Mouse (Mus musculus) adrenal gland (tissue): ENCODE results near the gene Lrrc26.

ENCODE experiments used
- intact Hi-C: fragments of 180-260 bp; cut with DNase I; formaldehyde crosslinking; loops from one replicate; pipeline ENCODE4 v1.15.1; 2025

The Lrrc26 gene

DNA sequence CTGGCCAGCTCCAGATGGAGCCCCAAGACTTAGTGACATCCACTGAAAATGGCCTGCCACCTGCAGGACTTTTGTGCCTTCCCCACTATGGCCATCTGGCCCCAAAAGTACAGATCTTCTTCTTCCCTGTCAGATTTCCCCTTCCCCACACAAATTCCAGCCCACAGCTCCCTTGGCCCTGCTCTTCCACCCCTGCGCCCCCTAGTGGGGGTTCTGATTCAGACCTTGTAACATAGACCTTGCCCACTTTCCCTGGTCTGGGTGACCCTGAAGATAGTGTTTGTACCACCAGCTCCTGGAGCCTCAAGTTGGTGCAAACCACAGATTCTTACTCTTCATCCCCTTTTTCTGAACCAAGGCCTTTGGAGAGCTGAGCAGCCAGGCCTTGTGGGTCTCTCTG lies 3.1 kb downstream of the Lrrc26 start:
- intact Hi-C loops, result loop anchor here (5.0 kb wide), 1 partner anchor 34 kb away; no protein-coding TSS in a partner anchor

GRCm38 (mm10) chr2:25293706-25294105 lies 4.0 kb downstream of the Lrrc26 start:
- intact Hi-C loops, result loop anchor here (5.0 kb wide), 1 partner anchor 34 kb away; no protein-coding TSS in a partner anchor

- intact Hi-C loops, result no loop called here
These were observed 7.4 kb downstream of the Lrrc26 start for GRCm38 (mm10) chr2:25297093-25297492.

DNA sequence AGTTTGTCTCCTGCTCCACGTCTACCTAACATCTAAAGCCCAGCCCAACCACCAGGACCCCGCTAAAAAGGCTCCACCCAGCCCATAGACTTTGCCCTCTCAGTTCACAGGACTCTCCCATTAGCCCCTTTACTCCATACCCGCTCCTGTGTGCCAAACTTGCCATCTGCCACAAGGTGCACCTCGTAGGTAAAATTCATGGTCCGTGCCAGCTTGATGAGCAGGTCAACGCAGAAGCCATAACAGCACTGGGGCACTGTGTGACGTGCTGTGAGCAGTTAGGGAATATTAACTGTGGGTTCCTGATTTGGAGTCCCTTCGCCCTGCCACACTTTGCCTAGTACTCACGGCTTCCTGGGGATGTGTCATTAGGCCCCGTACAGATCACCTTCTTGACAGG lies 8.3 kb downstream of the Lrrc26 start:
- intact Hi-C loops, result no loop called here

DNA sequence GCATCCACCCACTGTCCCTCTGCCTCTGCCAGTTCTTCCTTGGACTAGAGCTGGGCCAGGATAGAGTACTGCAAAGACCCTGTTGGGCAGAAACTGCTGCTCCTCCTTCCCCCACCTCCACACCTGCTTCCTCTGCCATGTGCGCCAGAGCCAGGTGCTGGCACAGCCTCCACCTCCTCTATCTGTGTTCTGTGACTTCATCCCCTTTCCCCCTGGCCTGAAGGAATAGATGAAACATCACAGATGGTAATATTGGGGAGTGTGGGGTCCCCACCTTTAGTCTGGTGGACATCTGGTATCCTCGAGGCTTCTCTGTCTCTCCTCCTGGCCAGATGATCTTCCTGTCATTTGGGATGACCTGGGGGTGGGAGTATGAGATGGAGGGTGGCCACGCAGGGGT lies 13.7 kb downstream of the Lrrc26 start:
- intact Hi-C loops, result no loop called here

- intact Hi-C loops, result no loop called here
These were observed 14.4 kb downstream of the Lrrc26 start for GRCm38 (mm10) chr2:25303931-25304656.

DNA sequence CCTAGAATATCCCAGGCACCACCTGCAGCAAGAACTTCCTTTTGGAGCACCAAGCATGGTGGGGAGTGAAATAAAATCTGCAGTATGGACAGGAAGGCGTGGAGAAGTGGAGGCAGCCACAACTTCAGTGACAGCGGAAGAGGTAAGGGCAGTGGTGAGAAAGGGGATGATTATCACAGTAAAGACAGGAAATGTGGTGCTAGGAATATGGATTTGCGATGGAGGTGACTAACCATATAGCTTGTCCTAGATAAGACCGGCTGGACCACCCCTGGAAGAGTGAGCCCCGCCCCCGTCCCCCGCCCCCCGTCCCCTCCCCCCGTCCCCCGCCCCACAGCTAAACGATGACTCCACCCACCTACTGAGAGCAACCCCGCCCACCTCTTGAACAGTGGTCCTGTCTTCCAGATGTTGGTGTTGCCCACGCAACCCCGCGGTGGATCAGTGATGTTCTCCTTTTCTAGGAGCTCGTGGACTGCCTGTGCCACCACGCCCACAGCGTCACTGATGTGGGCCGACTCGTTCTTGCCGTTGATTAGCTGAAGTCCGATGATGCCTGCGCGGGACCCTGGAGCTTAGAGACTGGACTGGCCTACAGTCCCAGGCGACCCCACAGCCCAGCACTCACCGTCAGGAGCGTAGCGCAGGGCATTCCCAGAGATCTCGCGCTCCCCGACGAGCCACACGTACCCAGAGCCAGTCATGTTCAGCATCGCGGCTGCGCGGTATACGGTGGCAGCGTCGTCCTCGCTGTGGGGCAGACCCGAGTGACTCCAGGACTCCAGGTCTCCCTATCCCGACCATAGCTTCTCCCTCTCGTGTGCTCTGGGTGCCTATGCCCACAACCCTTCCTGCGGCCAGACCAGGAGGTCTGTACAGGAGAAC lies 15.2 kb downstream of the Lrrc26 start:
- intact Hi-C loops, result no loop called here

DNA sequence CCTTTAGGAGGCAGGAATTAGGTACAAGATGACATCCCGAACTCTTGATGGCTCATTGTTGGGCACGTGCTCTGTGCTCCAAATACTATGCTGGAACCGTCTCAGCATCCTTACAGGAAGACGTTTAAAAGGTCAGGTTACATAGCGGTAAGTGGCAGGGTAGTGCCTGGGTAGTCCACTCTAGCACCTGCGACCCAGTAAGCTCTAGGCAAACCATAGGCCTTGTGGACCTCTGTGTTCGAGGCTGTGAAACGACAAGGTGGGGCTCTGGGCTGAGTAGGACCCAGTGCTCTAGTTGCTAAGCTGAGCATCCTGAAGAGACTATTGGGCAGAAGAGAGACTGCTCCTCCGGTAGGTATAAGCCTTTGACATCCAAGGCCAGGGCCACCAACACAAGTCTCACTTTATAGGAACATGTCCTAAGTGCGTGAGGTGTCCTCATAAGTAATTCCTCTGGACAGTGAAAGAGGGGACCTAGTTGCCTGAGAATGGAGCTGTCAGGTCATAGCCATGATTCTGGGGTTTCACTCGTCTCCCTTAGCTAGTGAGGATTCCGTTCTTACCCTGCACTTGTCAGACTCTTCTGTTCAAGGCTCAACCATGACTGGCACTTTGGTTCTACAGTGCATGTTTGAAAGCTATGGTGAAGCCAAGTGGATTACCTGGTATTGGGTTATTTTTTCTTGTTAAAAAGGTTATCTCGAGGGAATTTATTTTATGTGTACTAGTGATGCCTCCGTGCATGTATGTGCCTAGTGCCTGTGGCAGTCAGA lies 16.1 kb downstream of the Lrrc26 start:
- intact Hi-C loops, result no loop called here

- intact Hi-C loops, result loop anchor here (10.0 kb wide), 1 partner anchor 215 kb away; the partner anchor contains the start of gene Noxa1
These were observed 20.5 kb downstream of the Lrrc26 start for GRCm38 (mm10) chr2:25310180-25310579.

GRCm38 (mm10) chr2:25310969-25311368 lies 21.3 kb downstream of the Lrrc26 start:
- intact Hi-C loops, result loop anchor here (10.0 kb wide), 1 partner anchor 216 kb away; the partner anchor contains the start of gene Noxa1

GRCm38 (mm10) chr2:25311491-25311891 lies 21.8 kb downstream of the Lrrc26 start:
- intact Hi-C loops, result loop anchor here (10.0 kb wide), 1 partner anchor 217 kb away; the partner anchor contains the start of gene Noxa1

GRCm38 (mm10) chr2:25318119-25318966 lies 28.6 kb downstream of the Lrrc26 start:
- intact Hi-C loops, result loop anchor here (10.0 kb wide), 1 partner anchor 224 kb away; the partner anchor contains the start of gene Noxa1

DNA sequence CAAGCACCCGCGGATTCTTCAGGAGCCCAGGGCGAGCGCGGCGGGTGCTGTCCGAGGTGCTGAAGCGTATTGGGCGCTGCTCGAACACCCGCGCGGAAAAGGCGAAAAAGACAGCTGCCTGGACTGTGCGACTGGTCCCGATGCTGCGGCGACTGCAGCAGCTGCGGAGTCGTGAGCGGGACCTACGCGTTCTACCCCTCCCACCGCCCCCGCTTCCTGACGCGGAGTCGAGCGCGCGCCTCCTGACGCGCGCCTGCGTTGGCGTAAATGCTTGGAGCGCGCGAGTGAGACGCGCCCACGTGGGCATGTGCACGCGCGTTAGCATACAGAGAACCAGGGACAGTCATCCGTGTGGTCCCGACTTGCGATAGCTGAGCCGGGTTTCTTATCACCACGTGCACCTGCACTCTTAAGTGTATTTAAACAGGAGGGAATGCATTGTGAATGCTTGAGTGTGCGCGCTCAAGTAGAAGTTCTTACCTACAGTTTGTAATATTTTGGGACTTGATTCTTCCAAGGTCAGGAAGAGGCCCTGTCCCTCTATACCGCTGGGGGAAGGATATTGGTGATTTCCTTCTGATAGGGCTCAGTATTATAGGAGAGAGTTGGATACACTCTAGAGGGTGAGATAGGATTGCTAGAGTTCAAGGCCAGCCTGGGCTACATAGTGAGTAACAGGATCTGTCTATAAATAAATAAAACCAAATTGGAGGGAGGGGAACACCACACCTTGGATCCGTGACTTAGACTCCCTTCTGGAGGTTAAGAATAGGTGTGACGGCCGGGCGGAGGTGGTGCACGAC lies 29.5 kb downstream of the Lrrc26 start, which contains the start of gene Grin1:
Gene Grin1 (minus strand): TSS at position 217 of the 803 bp plus-strand sequence.
- intact Hi-C loops, result loop anchor here (10.0 kb wide), 1 partner anchor 224 kb away; the partner anchor contains the start of gene Noxa1

DNA sequence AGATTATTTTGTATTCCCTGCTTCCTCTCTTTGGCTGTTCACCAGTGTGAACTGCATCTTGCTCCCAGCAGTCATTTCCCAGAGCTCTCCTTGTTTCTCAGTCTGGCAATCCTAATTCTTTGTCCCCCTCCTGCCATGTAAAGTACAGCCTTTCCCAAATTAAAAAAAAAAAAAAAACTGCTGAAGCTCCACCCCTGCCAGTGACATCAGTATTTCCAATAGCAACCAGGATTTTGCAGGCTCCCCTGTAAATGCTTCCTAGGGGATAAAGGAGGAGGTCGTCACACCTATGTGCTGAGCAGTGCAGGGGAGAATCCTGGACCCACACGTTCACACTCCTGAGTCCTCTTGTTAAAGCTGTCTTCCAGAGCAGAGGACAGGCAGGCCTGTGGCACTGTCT lies 30.4 kb downstream of the Lrrc26 start:
- intact Hi-C loops, result no loop called here

GRCm38 (mm10) chr2:25326036-25326435 lies 36.3 kb downstream of the Lrrc26 start:
- intact Hi-C loops, result loop anchor here (5.0 kb wide), 1 partner anchor 34 kb away; no protein-coding TSS in a partner anchor

DNA sequence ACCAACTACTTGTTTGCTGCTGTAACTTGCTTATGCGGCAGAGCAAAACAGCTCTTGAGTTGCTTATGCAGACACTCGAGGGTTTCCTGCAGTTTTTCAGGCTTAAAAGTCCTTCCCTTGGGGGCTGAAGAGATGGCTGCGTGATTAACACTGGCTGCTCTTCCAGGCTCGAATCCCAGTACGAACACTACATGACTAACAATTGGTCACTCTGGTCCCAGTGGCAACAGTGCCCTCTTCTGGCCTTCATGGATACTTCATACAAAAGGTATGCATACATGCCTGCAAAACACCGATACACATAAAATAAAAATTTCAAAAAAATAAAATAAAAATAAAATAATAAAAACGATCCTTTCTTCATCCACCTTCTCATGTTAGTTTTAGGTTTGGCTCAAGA lies 38.7 kb downstream of the Lrrc26 start:
- intact Hi-C loops, result loop anchor here (5.0 kb wide), 1 partner anchor 36 kb away; no protein-coding TSS in a partner anchor

DNA sequence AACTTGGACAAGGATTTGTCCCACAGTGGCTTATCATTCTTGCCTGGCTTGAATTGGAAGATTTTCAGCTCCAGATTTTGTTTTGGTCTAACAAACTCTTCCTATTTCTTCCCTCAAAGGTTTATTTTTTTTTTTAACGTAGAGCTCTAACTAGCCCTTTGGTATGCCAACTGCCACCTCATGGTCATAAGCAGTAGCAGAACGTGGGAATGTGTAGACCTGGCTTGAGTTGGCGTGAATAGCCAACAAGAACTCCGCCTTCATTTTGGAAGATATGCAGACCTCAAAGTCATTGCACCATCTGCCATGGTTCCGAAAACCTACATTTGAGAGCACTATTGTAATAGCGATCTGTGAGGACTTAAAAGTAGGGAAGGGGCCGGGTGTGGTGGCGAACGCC lies 41.8 kb downstream of the Lrrc26 start:
- intact Hi-C loops, result loop anchor here (5.0 to 10.0 kb wide), 2 partner anchors 59 to 137 kb away; partner anchors contain the start of genes Anapc2, Ssna1 and Tor4a

DNA sequence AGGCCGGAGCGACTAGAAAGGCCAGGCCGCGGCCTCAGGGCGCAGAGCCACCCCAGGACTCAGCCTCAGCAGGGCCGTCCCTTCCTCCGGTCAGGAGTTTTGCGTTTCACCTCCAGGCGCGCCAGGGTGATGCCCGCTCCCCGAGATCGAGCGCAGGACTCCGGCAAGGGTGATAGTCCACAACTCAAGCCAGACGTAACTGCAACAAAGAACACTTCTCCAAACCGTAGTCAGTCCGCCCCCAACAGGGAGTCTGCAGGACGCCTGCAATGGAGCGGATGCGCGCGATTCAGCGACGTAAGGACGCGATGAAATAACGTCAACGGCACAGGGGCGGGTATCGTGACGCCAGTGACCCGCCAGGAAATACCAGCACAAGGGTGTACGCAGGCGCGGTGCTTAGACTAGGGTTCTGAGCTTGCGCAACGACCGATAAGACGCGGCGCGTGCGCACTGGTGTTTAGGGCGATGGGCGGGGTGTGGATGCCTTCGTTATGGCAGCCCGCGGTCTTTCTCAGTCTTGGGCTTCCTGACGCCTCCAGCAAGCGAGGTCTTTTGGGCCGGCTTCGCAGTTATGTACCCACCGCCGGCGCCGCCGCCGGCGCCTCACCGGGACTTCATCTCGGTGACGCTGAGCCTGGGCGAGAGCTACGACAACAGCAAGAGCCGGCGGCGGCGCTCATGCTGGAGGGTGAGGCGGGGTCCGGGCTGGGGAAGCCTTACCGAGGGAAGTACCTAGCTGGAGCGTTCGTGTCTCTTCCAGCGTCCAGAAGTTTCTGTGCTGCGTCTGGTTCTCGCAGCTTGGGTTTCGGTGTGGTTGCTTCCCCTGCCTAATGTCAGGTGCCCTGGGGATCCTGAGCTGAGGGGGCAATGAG lies 42.8 kb downstream of the Lrrc26 start, which contains the start of gene Man1b1:
Gene Man1b1 (plus strand): TSS at position 53 of the 875 bp plus-strand sequence.
- intact Hi-C loops, result loop anchor here (5.0 to 10.0 kb wide), 2 partner anchors 60 to 138 kb away; partner anchors contain the start of genes Anapc2, Ssna1 and Tor4a
